Mouse (Mus musculus) left cerebral cortex, adult 2 months (tissue): ENCODE results near the gene Gsg1l. TPM values are rescaled to one million over a fixed set of nuclear protein-coding genes. Genes with fewer than 3 reads are reported as not detected.

ENCODE experiments used
- DNase-seq, 2 experiments: peaks; one replicate each; pipeline ENCODE4 v3.0.0; 2021 to 2022; ENCODE audit warnings: low spot score in 2 of 2, mixed read lengths in 1 of 2; ENCODE audit errors: extremely low spot score in 1 of 2
- H3K27ac ChIP-seq: fragments of 200-600 bp; 2 replicates; pipeline ENCODE4 v1.8.1; 2022
- H3K4me3 ChIP-seq: fragments of 200-600 bp; 2 replicates; pipeline ENCODE4 v1.8.1; 2022
- CTCF ChIP-seq: fragments of 200-600 bp; IDR thresholded peaks from 2 replicates; pipeline ENCODE4 v1.8.1; 2022; ENCODE audit warnings: antibody characterized with exemption, mild to moderate bottlenecking, moderate library complexity
- intact Hi-C: fragments of 180-260 bp; cut with DNase I; formaldehyde crosslinking; loops from one replicate; pipeline ENCODE4 v1.15.1; 2025
- total RNA-seq, 2 experiments: library from RNA; stranded (reverse); gene quantifications; 2 replicates each; pipeline ENCODE4 v1.2.3; 2021

Gene Gsg1l
- total RNA-seq, 2 experiments from 2014 or later = 74.9 to 77.5 TPM

DNA sequence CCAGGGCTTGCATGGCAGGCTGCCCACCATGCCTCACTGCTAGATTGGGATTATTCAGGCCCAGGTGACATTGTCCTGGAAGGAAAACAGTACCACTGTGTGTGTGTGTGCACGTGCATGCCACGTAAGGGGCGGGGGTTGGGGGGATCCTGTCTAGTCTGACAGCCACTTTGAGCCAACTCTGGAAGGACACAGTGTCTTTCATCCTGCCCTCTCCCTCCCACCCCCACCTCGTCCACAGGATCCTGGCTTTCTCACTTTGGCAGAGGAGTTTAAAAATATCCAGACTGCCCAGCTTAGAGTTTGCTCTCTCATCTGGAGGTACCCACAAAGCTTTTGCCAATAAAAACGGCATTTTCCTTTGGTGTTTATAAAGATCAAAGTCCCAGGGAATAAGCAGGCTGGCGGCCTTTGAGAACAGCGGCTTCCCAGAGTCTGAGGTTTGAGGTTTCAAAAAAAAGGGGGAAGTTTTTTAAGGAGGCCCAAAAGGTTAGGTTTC lies 110.0 kb downstream of the Gsg1l start:
- intact Hi-C loops = no loop called here
- no peak overlapping the region for H3K27ac ChIP-seq
- no peak for TF ChIP-seq CTCF

DNA sequence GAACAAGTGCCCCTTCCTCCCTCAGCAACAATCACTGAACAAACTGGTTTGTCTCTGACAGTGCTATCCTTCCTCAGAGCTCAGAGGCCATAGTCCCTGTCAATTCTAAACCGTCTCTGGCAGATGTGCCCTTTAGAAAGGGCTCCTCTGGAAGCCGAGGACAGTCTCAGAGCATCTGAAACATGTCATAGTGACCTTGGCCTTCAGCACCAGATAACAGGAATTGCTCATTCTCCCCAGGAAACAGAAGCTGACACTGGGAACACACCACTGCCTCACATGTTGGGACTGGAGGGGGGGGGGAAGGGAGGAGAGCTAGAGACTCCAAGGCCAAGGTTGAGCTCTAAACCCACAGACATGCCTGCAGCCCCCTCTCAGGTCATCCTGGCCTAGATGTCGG lies 113.1 kb downstream of the Gsg1l start:
- Histone ChIP-seq H3K27ac (no peak overlapping the region), H3K4me3 (no peak overlapping the region)
- TF ChIP-seq CTCF = no peak
- intact Hi-C loops = no loop called here
- DNase-seq = no peak

More for the DNA sequence above, 110.0 kb downstream of the Gsg1l start:
- no peak for DNase-seq
- H3K4me3 ChIP-seq = no peak overlapping the region

DNA sequence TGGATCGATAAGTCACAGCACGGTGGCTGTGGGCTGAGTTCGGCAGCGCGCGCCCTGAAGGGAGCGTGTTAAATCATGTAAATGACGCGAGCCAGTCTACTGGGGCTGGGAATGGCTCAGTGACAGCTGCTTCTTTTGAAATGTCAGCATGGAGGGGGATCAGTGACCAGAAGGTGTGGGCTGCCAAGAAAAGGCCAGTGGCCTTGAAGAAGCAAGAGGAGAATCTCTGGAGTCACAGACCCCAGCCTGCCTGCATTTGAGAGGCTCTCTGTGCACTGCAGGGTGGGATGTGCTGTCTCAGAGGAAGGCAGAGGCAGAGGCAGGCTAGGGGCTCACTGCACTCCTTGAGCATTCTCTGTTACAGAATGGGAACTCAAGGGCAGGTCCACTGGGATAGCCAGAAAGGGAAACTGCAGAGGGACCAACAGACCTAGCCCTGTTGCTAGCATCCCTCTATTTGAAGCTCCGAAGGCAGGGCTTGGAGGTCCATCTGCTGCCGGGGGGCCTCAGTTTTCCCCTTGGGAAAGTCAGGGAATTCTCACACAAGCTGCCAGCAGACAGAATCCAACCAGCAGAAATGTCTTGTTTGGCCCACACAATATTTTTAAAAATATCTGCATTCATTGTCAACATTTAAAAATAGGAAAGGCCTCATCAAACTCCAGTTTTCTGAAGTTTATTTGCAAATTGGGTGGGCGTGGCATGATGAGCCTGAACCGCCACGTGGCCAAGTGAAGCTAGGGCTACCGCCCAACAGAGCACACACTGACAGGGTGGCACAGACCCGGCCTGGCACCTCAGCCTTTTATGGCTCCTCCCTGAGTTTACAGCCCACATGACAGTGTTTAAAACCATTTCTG lies 115.6 kb downstream of the Gsg1l start:
- DNase-seq = peak in 1 of 2 experiments; percentile 18
- intact Hi-C loops = no loop called here
- no peak overlapping the region for H3K4me3 ChIP-seq
- H3K27ac ChIP-seq = peak overlapping the region; percentile 20; the same call in 1 of the 2 replicates
- TF ChIP-seq CTCF = no peak

DNA sequence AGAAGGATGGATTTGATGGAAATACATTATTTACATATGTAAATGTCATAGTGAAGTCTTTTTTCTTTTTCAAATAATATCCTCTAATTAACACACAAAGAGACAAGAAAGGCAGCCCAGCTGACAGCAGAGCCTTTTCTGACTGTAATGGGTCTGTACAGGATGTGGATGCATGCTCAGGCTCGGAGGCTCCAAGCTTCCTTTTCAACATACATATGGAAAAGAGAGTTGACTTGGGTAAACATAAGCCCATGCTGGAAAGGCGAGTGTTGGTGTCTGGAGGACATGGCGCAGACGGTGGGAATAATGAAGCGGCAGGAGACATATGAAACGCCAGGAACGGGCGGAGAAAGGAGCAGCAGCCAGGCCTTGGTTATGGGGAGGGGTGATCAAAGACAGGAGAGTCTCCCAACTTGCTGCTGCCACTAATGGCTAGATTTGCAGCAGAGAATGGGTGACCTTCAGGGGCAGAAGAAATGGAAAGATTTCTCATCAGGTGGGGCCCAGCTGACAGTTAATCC lies 118.1 kb downstream of the Gsg1l start:
- intact Hi-C loops = no loop called here
- TF ChIP-seq CTCF = no peak

DNA sequence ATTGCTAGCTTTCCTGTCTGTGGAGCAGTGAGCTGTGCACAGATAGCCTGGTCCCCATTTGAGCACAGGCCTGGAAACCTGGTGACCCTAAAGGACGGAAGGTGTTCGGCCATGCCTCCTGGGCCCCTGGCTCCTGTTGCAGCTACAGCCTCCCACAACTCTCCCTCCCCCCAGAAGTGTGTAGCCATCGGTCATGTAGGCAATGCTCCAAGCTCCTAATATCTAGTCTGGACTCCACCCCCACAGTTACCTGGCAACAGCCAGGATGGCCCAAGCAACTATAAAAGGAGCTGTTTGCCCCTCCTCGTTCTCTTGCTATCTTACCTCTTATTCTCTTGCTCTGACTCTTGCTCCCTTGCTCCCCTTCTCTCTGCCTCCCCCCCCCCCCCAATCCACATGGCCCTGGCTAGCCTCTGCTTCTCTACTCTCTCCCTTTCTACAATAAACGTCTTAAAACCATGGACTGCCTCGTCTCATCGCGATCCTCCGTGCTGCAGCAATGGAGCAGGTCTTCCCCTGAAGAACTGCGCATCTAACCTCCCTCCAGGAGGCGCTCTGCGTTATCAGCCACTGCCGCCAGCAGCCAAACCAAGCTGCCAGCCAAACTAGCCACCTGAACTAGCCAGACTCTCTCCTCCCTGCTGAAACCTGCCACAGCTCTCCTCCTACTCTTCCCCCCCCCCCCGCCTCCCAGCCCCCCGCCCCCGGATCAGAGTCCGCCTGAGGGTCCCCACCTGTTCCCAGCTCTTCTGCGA lies 122.7 kb downstream of the Gsg1l start:
- TF ChIP-seq CTCF = no peak; the same call in 1 of the 2 replicates
- H3K4me3 ChIP-seq = no peak overlapping the region
- intact Hi-C loops = no loop called here
- DNase-seq = no peak
- no peak overlapping the region for H3K27ac ChIP-seq

More for the DNA sequence above, 118.1 kb downstream of the Gsg1l start:
- H3K27ac ChIP-seq = no peak overlapping the region
- DNase-seq = no peak
- no peak overlapping the region for H3K4me3 ChIP-seq

DNA sequence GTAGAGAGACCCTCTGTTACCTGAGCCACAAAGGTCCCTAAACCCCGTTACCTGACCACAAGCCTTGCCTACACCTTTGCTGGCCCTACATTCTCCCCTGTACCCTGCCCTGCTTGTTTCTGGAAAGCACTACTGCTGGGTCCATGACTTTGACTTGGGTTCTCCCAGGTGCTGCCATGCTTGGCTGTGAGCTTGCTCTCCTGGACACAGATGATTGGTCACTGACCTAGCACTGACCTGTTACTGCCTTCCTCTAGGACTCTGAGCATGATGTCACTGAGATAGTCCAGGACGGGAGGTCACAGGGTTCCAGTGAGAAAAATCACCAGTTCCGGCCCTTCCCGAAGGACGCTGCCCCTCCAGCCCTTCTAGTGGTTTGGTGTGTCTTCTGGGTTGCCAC lies 123.4 kb downstream of the Gsg1l start:
- no peak for TF ChIP-seq CTCF
- Histone ChIP-seq H3K27ac (no peak overlapping the region), H3K4me3 (no peak overlapping the region)
- intact Hi-C loops = no loop called here
- no peak for DNase-seq

DNA sequence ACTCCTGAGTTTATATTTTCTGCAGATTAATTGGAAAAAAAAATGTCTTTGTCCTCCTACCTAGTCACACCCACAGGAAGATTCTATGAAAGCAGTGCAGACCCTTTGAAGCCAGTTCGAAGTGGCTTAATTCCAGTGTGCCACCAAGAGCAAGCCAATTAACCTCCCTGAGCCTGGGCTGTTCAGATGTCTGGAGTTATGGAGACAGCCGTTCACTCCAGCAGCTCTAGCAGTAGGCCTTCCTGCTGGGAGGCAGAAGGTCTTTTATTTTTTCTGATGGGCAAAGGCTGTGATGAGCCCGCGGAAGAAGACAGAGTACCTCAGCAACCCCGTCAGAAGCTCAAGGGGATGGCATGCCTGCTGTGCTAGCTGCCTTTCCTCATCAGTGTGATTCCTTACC lies 127.2 kb downstream of the Gsg1l start:
- Histone ChIP-seq H3K4me3 (no peak overlapping the region), H3K27ac (no peak overlapping the region)
- intact Hi-C loops = no loop called here
- no peak for DNase-seq
- TF ChIP-seq CTCF = no peak

DNA sequence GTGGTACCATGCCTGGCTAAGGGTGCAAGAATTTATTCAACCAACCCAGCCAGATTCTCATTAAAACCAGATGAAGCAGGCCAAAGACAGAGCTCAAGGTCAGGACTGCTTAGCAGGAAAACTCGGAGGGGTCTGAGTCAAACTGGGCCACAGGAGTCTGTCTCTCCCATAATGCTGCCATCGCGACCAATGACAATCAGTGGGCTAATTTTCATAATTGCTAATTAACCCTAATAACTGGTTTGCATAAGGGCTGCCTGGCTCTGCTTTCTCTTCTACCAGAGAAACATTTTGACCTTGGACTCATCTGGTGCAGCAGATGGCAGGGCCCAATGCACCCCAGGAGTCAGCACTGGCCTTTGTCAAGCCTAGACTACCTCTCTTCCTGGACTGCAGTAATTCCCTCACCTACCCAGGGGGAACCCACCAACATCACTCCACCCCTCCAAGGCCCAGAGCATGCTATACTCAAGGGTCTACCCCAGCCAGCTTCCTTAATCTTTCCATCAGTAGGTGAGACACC lies 127.8 kb downstream of the Gsg1l start:
- DNase-seq = no peak
- no peak for TF ChIP-seq CTCF
- no peak overlapping the region for H3K4me3 ChIP-seq
- H3K27ac ChIP-seq = no peak overlapping the region
- intact Hi-C loops = no loop called here

DNA sequence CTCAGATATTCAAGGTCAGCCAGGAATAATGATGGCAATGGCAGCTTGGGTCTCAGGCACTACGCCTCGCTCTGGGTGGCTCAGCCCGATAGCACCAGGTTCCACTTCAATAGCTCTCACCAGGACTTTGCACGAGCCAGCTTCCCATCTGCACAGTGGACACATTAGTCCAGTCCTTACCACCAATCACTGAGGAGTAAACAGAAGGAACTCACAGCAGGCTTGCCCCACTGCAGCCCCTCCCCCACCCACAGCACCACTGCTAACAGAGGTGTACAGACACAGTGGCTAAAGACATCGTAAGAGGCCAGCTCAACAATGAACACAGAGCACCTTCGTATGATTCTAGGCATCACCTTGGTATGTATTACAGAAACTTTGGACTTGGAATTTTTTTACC lies 128.4 kb downstream of the Gsg1l start:
- Histone ChIP-seq H3K27ac (no peak overlapping the region), H3K4me3 (no peak overlapping the region)
- TF ChIP-seq CTCF = no peak
- DNase-seq = no peak
- intact Hi-C loops = no loop called here

DNA sequence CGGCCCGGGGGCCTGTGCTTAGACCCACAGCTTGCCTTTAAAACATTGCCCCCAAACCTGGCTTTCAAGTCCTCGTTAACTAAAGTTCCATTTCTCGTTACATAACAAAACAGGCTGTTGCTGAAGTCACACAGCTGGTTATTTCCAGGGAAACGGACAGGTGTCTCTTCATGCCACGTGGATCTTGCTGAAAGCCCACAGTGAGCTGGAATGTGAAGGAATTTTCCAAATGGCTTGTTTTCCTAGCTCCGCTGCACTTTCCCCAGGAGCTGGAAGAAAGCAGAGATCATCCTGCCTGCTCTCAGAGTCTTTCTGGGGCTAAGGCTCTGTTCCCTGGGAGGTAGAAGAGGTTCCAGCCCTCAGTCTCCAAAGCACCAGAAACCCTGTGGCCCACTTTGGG lies 130.3 kb downstream of the Gsg1l start:
- intact Hi-C loops = no loop called here
- no peak for TF ChIP-seq CTCF
- no peak overlapping the region for H3K4me3 ChIP-seq
- DNase-seq = no peak
- no peak overlapping the region for H3K27ac ChIP-seq

DNA sequence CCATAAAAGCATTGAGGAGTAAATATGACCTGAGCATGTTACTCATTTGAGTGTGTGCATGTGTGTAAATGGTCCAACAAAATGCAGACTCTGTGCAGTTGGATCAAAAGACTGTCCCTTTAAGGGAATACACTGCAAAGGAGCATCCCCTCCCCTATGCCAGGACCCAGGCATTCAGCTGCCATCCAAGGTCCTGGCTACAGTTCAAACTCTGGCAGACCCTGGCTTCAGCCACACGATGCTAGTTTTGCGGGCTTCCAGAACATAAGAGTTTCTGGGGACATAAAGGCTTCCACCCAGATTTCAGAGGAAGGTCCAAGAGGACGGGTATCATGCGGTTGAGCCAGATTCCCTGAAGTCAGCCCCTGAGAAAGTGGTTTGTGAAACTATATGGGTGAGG lies 133.2 kb downstream of the Gsg1l start:
- no peak for DNase-seq
- Histone ChIP-seq H3K27ac (no peak overlapping the region), H3K4me3 (no peak overlapping the region)
- intact Hi-C loops = no loop called here
- TF ChIP-seq CTCF = no peak

DNA sequence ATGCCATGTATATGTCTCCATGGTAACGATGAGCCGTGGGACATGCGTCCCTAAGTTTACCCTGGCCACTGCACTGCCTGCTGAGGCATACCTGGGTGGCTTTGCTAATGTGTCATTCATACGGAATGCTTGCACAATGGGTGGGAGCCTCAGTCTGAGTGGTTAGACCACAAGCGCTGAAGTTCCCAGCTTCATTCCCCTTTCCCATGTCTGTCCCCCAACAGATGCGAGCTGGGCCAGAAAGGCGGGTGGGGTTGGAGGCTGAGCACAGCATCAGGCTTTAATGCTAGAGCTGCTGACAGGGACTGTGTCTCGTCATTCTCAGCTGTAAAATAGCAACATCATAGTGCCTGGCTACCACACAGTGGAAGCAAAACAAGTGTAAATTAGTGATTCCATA lies 136.3 kb downstream of the Gsg1l start:
- intact Hi-C loops = no loop called here
- no peak for TF ChIP-seq CTCF
- DNase-seq = no peak
- Histone ChIP-seq H3K4me3 (no peak overlapping the region), H3K27ac (no peak overlapping the region)
